Mouse (Mus musculus) G1E (cell line): ENCODE measurements around the gene Egfl8.

Experiments
- CTCF ChIP-seq: IDR thresholded peaks from 2 replicates; pipeline ENCODE4 v1.5.1; 2012; ENCODE audit warnings: low read depth, low read length, inconsistent platforms, mixed read lengths
- GATA1 ChIP-seq: IDR thresholded peaks from 2 replicates; pipeline ENCODE4 v1.6.1; 2012; ENCODE audit warnings: borderline replicate concordance, low read length, inconsistent platforms, mixed read lengths
- GATA2 ChIP-seq: IDR thresholded peaks from 2 replicates; pipeline ENCODE4 v1.6.1; 2012; ENCODE audit warnings: low read depth, low read length, inconsistent platforms, borderline replicate concordance
- POLR2AphosphoS5 ChIP-seq: IDR thresholded peaks from 2 replicates; pipeline ENCODE4 v1.6.1; 2012; ENCODE audit warnings: low read depth, low read length, inconsistent platforms; ENCODE audit not compliant: insufficient replicate concordance
- TAL1 ChIP-seq: conservative IDR thresholded peaks from 2 replicates; pipeline ENCODE4 v1.6.1; 2012; ENCODE audit warnings: low read depth, low read length, inconsistent platforms, mixed read lengths

DNA sequence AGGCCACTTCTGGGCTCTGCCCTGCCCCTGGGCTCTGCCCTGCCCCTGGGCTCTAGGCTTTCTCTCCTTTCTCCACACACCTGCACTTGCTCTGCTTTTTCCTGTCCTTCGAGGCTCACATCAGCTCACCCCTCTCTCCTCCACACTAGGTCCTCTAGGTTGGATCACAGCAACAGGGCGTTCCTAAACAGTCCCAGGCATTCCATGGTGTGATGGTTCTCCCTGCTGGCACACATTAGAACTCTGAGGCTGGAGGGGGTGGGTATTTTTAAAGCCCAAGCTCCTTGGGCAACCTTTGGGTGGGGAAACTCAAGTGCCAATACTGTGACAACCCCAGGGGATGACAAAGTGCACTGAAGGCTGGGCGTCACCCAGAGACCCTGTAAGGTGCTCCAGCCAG lies 21.7 kb upstream of the Egfl8 start:
- TF ChIP-seq CTCF (no peak), GATA1 (no peak), POLR2AphosphoS5 (no peak), TAL1 (no peak), GATA2 (no peak)
